Mouse (Mus musculus) midbrain, embryonic 16.5 days (tissue): ENCODE data around the gene Ptprq. TPM values are rescaled to one million over a fixed set of nuclear protein-coding genes. Genes with fewer than 3 reads are reported as not detected.

Source experiments
- ATAC-seq: fragments of 200-750 bp; cut with Nextera tagmentation; 2 replicates; pipeline ENCODE4 v1.8.0; 2017; ENCODE audit warnings: moderate TSS enrichment
- H3K27ac ChIP-seq: fragments of 300-500 bp; sonication (generic); 2 replicates; pipeline ENCODE4 v1.5.1; 2014; ENCODE audit warnings: mild to moderate bottlenecking, low read length, mixed read lengths
- H3K27me3 ChIP-seq: fragments of 300-500 bp; sonication (generic); 2 replicates; pipeline ENCODE4 v1.6.1; 2014; ENCODE audit warnings: low read depth, low read length, mixed read lengths; ENCODE audit not compliant: control insufficient read depth, insufficient read depth
- H3K36me3 ChIP-seq: fragments of 300-500 bp; sonication (generic); 2 replicates; pipeline ENCODE4 v1.6.1; 2014; ENCODE audit warnings: mild to moderate bottlenecking, low read length, moderate library complexity, mixed read lengths; ENCODE audit not compliant: control insufficient read depth, insufficient read depth
- H3K4me1 ChIP-seq: fragments of 300-500 bp; sonication (generic); 2 replicates; pipeline ENCODE4 v1.6.1; 2014; ENCODE audit warnings: mild to moderate bottlenecking, low read length, mixed read lengths; ENCODE audit not compliant: control insufficient read depth, insufficient read depth
- H3K4me2 ChIP-seq: fragments of 300-500 bp; sonication (generic); 2 replicates; pipeline ENCODE4 v1.6.1; 2014; ENCODE audit warnings: mild to moderate bottlenecking, low read length, mixed read lengths
- H3K4me3 ChIP-seq: fragments of 300-500 bp; sonication (generic); 2 replicates; pipeline ENCODE4 v1.5.1; 2014; ENCODE audit warnings: low read depth, mild to moderate bottlenecking, low read length, moderate library complexity, mixed read lengths
- H3K9ac ChIP-seq: fragments of 300-500 bp; sonication (generic); 2 replicates; pipeline ENCODE4 v1.6.1; 2014; ENCODE audit warnings: low read depth, low read length, mixed read lengths
- H3K9me3 ChIP-seq: fragments of 300-500 bp; sonication (generic); replicated peaks from 2 replicates; pipeline ENCODE4 v1.6.1; 2014; ENCODE audit warnings: mild to moderate bottlenecking, low read length, mixed read lengths; ENCODE audit not compliant: control insufficient read depth, poor library complexity, severe bottlenecking
- WGBS: fragments of 180-500 bp; shearing (Covaris S2); extraction: QIAGEN DNeasy Blood & Tissue Kit; methylation state at CpG from one replicate; pipeline ENCODE4 v1.1.7; 2014; 5-methylcytosine and 5-hydroxymethylcytosine counted together
- polyA plus RNA-seq: library from polyadenylated mRNA; unstranded; fragments of >200 nt; fragmentation: Nextera tagmentation; extraction: Ambion mirVana; gene quantifications from 2 replicates; pipeline ENCODE4 v1.2.1, GENCODE M21; 2015

Gene Ptprq
- polyA plus RNA-seq, 1 experiment from 2014 or later: 0.15 TPM

DNA sequence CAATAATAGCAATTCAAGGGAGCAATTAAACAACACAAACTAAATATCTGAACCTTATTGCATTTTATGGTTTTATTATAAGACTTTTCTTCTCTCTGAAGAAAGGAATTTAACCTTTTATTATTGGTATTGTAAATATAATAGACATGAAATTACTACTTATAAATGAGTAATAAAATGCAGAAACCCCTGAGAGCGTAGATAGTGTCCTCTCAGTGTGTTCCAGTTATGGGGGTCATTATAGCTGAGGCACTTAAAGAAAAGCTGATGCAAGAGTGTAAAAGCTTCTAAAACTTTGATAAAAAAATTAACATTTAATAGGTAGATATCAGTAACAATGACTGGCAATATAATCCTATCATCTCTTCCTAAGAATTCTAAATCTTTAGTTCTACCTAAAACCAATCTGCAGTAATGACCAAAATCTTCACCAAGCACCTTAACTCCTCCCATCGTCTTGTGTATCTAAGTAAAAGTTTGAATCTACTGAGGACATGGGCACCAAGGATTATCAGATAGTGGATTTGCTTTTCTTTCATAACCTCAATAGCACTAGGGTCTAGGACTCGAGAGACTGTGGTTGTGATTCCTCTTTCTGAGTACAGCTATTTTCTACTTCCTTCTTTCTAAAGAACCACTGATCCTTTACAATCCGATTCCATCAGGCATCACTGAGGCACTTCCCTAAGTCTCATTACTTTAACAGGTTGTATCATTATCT is 51.3 kb downstream of the Ptprq start:
- no peak for ATAC-seq
- Histone ChIP-seq H3K9me3 (no peaks in the 10 kb centered on the region), H3K36me3 (no peaks in the 10 kb centered on the region), H3K9ac (no peak overlapping the region), H3K4me1 (no peaks in the 10 kb centered on the region), H3K4me2 (no peak overlapping the region), H3K4me3 (no peak overlapping the region), H3K27ac (no peak overlapping the region), H3K27me3 (no peaks in the 10 kb centered on the region)
- WGBS: 83% methylated on average over 4 of the region's 4 CpGs

DNA sequence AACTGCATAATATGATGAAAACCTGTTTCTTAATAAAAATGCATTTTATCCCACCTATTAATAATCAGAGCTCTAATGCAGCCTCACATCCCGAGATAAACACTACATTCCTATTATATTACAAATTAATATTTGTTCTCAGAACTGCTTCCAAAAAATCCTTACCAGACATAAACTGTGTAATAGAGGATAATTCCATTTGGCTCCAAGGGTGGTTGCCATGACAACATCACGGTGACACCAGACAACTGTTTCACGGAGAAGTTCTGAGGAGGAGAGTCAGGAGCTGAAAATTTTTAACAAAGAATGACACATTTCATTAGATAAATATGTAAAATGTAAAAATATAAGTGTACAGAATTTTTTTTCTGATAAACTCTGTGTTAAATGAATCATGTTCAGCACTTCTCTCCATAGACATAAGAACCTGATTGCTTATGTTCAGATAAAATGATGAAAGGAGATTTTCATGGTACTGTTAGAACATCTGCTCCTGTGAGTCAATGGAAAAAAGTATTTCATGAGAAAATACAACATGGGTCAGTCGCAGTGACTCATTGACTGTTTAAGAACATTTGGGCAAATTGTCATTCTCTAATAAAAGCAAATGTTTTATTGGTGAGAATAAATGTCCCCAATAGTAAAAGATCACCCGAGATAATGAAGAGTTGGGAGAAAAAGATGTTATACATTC is 57.3 kb downstream of the Ptprq start:
- peak; percentile 90 for ATAC-seq

DNA sequence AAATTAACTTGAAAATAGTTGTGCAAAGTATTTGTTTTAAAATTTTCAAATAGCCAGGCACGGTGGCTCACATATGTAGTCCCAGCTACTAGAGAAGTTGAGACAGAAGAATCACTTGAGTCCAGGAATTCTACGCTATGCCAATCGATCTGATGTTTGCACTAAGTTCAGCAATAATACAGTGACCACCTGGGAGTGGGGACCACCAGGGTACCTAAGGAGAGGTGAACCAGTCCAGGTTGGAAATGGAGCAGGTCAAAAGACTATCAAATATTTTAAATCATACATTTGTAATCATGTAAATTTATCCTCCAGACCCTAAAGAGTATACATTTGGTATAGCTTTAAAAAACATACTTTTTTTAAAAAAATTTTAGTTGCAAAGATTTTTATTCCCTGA is 57.9 kb downstream of the Ptprq start:
- no peak overlapping the region for H3K27ac ChIP-seq
- H3K27me3 ChIP-seq: no peaks in the 10 kb centered on the region
- no peak overlapping the region for H3K4me2 ChIP-seq
- ATAC-seq: peak; percentile 42; the same call in 1 of the 2 replicates
- WGBS: 82% methylated on average over 3 of the region's 3 CpGs
- H3K9me3 ChIP-seq: no peaks in the 10 kb centered on the region
- no peak overlapping the region for H3K9ac ChIP-seq
- no peaks in the 10 kb centered on the region for H3K36me3 ChIP-seq
- peaks cover 4% of the 10 kb centered on the region; the same call in 1 of the 2 replicates for H3K4me1 ChIP-seq
- H3K4me3 ChIP-seq: no peak overlapping the region

More for the DNA sequence above, 57.3 kb downstream of the Ptprq start:
- H3K4me2 ChIP-seq: no peak overlapping the region
- H3K27ac ChIP-seq: no peak overlapping the region
- peaks cover 4% of the 10 kb centered on the region; the same call in 1 of the 2 replicates for H3K4me1 ChIP-seq
- WGBS: 33% methylated on average over 5 of the region's 5 CpGs
- H3K9ac ChIP-seq: no peak overlapping the region
- H3K27me3 ChIP-seq: no peaks in the 10 kb centered on the region
- no peaks in the 10 kb centered on the region for H3K36me3 ChIP-seq
- H3K4me3 ChIP-seq: no peak overlapping the region
- H3K9me3 ChIP-seq: no peaks in the 10 kb centered on the region

DNA sequence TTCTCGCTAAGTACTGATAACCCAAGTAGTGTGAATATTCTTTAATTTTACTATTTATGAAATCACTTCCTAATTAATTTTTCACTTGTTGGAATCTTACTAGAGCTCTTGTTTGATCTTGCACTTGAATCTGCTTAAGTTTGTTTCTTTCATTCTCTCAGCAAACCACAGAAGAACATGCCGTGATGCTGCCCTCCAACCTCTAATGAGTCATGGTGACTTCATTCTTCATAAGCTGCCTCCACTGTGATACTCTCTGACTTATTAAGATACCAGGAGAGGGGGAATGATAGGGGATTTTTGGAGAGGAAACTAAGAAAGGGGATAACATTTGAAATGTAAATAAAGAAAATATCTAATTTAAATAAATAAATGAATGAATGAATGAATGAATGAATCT is 60.7 kb downstream of the Ptprq start:
- Histone ChIP-seq H3K27ac (no peak overlapping the region), H3K9me3 (no peaks in the 10 kb centered on the region), H3K4me2 (no peak overlapping the region), H3K4me3 (no peak overlapping the region), H3K36me3 (no peaks in the 10 kb centered on the region), H3K27me3 (no peaks in the 10 kb centered on the region), H3K9ac (no peak overlapping the region), H3K4me1 (peaks cover 4% of the 10 kb centered on the region; the same call in 1 of the 2 replicates)
- WGBS: 87% methylated on average over 2 of the region's 2 CpGs
- no peak for ATAC-seq

DNA sequence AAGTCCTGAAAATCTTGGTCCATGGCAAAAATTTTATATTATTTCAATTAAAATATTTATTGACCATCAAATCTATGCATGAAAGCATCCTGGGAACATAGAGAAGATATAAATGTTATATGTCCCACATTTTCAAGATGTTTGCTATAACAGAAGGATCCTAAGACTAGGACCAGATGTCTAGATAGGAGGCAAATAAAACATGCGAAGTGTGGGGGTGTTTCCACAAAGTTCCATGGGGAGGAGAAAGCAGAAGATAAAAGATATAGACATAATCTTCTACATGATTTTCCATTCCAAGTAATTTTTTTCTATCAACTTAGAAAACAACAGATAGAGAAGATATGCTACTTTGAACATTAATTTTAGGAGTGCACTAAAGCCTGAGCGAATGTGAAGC is 70.2 kb downstream of the Ptprq start:
- H3K27ac ChIP-seq: no peak overlapping the region
- no peaks in the 10 kb centered on the region for H3K36me3 ChIP-seq
- no peak overlapping the region for H3K4me3 ChIP-seq
- no peak overlapping the region for H3K4me2 ChIP-seq
- no peak for ATAC-seq
- no peaks in the 10 kb centered on the region for H3K27me3 ChIP-seq
- WGBS: 94% methylated on average over 2 of the region's 2 CpGs
- no peaks in the 10 kb centered on the region for H3K9me3 ChIP-seq
- H3K4me1 ChIP-seq: no peaks in the 10 kb centered on the region
- H3K9ac ChIP-seq: no peak overlapping the region

DNA sequence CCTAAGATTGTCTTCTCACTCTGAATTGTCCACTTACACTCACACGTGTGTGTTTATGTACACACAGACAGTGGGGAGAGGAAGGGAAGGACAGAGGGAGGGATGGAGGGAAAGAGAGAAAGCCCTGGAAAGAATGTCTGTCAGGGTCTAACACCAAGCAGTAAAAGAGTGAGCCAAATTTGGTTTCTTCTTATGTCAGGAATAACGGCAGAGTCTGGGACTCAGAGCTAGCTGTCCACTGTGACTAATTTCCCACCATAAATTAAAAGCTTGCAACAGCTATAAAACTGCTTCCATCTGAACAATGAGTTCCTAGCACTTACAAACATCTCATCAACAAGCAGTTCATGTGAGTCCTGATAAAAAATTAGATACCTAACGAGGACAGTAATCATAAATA is 91.7 kb downstream of the Ptprq start:
- no peaks in the 10 kb centered on the region for H3K27me3 ChIP-seq
- H3K4me1 ChIP-seq: no peaks in the 10 kb centered on the region
- H3K9me3 ChIP-seq: no peaks in the 10 kb centered on the region
- no peak overlapping the region for H3K27ac ChIP-seq
- no peaks in the 10 kb centered on the region for H3K36me3 ChIP-seq
- no peak overlapping the region for H3K9ac ChIP-seq
- H3K4me2 ChIP-seq: no peak overlapping the region
- ATAC-seq: no peak
- no peak overlapping the region for H3K4me3 ChIP-seq
- 71% methylated on average over 3 of the region's 3 CpGs for WGBS

DNA sequence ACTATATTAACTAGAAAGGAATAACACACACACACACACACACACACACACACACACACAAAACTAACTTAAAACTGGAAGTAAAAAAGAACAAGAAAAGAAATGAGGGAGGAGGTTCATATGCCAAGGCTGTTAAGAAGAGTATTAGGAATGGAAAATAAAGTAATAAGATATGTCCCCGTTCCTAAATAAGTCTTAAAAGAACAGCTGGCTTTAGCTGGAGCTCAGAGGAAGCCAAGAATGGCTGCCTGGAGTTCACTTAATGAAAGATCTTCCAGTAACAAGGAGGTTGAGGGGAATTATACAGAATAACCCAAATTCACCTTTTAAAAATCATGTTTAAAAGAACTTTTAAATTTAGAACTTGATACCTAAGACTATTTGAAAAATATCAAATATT is 93.2 kb downstream of the Ptprq start:
- ATAC-seq: no peak
- whole genome bisulfite sequencing: 85% methylated on average over 1 of the region's 1 CpGs
- H3K4me2 ChIP-seq: no peak overlapping the region
- no peak overlapping the region for H3K9ac ChIP-seq
- H3K27ac ChIP-seq: no peak overlapping the region
- no peaks in the 10 kb centered on the region for H3K36me3 ChIP-seq
- H3K9me3 ChIP-seq: no peaks in the 10 kb centered on the region
- no peak overlapping the region for H3K4me3 ChIP-seq
- H3K4me1 ChIP-seq: no peaks in the 10 kb centered on the region
- no peaks in the 10 kb centered on the region for H3K27me3 ChIP-seq

DNA sequence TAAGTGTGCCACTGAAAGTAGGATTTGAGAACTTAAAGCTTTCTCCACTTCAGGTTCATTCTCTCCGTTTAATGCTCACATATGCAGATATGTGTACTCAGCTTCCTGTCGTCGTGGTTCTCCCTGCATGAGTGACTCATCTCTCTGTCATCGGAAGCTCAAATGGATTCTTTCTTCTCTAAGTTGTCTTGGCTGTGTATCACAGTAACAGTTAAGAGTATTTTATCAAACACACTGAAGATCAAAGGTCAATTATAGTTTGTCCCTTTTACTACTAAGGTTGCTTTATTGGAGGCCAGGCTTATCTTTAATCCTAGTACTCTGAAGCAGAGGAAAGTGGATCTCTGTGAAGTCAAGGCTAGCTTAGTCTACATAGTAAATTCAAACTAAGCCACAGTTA is 95.6 kb downstream of the Ptprq start:
- Histone ChIP-seq H3K4me3 (no peak overlapping the region), H3K9ac (no peak overlapping the region), H3K27me3 (no peaks in the 10 kb centered on the region), H3K4me2 (no peak overlapping the region), H3K9me3 (no peaks in the 10 kb centered on the region), H3K36me3 (no peaks in the 10 kb centered on the region), H3K27ac (no peak overlapping the region), H3K4me1 (no peaks in the 10 kb centered on the region)
- WGBS: 84% methylated on average over 4 of the region's 4 CpGs
- ATAC-seq: no peak

DNA sequence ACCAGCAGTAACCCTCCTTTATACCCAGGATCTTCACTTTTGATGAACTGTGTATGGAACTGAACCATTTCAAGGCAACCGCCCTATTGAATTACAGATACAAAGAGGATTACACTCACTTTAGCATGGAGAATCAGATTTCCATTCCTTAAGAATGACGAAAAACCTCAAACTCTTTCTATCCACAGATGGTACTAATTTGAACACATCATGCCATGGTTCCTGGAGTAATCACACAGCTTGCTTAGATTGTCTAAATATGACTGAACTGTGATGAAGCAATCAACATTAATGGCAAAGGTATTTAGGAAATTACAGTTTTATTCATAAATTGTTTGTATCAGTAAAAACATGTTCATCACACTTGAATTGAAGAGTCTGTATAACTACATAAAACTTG is 104.4 kb downstream of the Ptprq start:
- Histone ChIP-seq H3K4me1 (no peaks in the 10 kb centered on the region), H3K27ac (no peak overlapping the region), H3K9ac (no peak overlapping the region), H3K4me2 (no peak overlapping the region), H3K4me3 (no peak overlapping the region), H3K27me3 (no peaks in the 10 kb centered on the region), H3K36me3 (no peaks in the 10 kb centered on the region), H3K9me3 (no peaks in the 10 kb centered on the region)
- ATAC-seq: no peak
- 35% methylated on average over 2 of the region's 2 CpGs for WGBS
